Mouse (Mus musculus): ENCODE results near the gene Kif5c.

DNA sequence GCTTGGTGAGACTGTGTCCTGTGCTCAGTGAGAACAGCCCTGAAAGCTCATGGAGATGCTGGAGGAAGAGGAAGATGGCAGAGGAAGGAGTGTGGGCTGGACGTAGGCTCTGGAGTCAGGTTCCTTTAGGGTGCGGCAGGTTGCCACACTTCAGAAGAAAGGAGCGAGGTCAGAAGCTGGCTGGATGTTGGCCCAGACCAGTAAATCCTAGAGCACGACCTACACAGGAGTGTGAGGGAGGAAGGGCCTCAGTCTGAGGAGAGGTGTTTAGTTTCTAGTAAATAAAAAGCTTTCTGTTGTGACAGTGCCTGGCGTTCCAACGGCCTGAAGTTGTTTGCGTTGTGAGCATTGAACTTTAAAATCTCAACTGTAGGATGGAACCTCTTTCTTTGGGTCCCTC lies 59.3 kb downstream of the Kif5c start:
- no peak for TF ChIP-seq CTCF (IDR thresholded peaks at IDR 0.05; ENCODE audit: control insufficient read depth, insufficient read depth, insufficient read length)
- TF ChIP-seq CEBPB (IDR thresholded peaks at IDR 0.05; ENCODE audit: low read depth): no peak
- no peak for TF ChIP-seq MYOD1 (IDR thresholded peaks at IDR 0.05; ENCODE audit: control insufficient read depth, insufficient read length, low read depth)
- no peak for TF ChIP-seq USF1 (IDR thresholded peaks at IDR 0.05; ENCODE audit: low read depth)

All from C2C12 (cell line).